Mouse (Mus musculus): Measurements from ENCODE around the gene Olfr996.

GRCm38 (mm10) chr2:85533934-85534333 is 45.1 kb upstream of the Olfr996 start:
- TF ChIP-seq CTCF (conservative IDR thresholded peaks at IDR 0.05; ENCODE audit: low read length) (no peak), POU5F1 (IDR thresholded peaks at IDR 0.05; ENCODE audit: borderline replicate concordance, low read length) (no peak)
